Mouse (Mus musculus): ENCODE measurements around the gene Olfr645. TPM values are rescaled to one million over a fixed set of nuclear protein-coding genes. Genes with fewer than 3 reads are reported as not detected.

The Olfr645 gene
- not detected in 2 replicates for polyA plus RNA-seq (2015; fragmentation: Nextera tagmentation; extraction: Ambion mirVana)

DNA sequence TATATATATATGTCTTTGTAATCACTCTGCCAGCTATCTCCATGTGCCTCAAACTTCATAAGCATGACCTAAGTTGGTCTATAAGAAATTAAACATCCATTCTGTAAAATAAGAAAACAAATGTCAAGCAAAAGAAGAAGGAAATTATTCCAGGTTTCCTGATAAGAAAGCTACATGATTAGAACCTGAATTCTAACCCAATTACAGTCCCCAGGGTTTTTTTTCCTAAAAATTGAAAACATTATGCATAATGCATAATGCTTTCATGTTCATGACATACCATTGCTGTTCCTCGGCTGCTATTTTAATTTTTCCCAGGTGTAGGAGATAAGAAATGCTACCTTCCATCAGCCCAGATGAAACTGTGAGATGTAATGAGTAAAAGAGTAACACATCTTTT lies at the start of gene Olfr645:
Gene Olfr645, minus strand, starts transcription at position 101 of the 400 bp plus-strand sequence.
- Histone ChIP-seq H3K4me3 (no peak within 1 kb of the TSS), H3K27me3 (no peaks in the 10 kb centered on the region), H3K4me2 (no peak within 1 kb of the TSS), H3K4me1 (replicated peaks) (no peaks in the 10 kb centered on the region), H3K9ac (no peak within 1 kb of the TSS), H3K27ac (replicated peaks) (no peak within 1 kb of the TSS), H3K9me3 (no peaks in the 10 kb centered on the region), H3K36me3 (no peaks in the 10 kb centered on the region)
- ATAC-seq (ENCODE audit: low FRiP score, low read depth): no peak
- WGBS: 70% methylated on average over 1 of the region's 1 CpGs

DNA sequence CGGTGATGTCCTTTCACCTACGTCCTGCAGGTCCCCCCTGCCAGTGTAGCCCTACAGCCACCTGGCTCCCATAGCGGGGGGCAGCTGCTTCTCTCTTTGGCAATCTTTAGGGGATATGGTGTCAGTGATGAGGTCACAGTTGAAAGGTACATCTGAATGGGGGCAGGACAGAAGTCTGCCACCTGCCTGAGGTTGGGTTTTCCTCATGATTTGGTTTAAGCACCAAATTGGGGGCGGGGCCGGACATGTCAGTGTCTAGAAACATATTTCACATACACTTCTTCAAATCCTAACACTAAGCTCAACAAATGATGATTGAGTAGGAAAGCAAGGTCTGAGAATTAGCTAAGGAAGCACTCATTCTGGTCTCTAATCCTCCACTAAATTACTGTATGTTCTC lies 44.5 kb upstream of the Olfr645 start, which contains the start of gene Ubqln5:
Gene Ubqln5, minus strand, starts transcription at position 101 of the 400 bp plus-strand sequence.
- Histone ChIP-seq H3K27ac (replicated peaks) (no peak within 1 kb of the TSS), H3K9ac (no peak within 1 kb of the TSS), H3K4me1 (replicated peaks) (no peaks in the 10 kb centered on the region), H3K27me3 (no peaks in the 10 kb centered on the region), H3K4me3 (no peak within 1 kb of the TSS), H3K4me2 (no peak within 1 kb of the TSS), H3K36me3 (no peaks in the 10 kb centered on the region), H3K9me3 (no peaks in the 10 kb centered on the region)
- no peak for ATAC-seq (ENCODE audit: low FRiP score, low read depth)
- 93% methylated on average over 5 of the region's 5 CpGs for WGBS

DNA sequence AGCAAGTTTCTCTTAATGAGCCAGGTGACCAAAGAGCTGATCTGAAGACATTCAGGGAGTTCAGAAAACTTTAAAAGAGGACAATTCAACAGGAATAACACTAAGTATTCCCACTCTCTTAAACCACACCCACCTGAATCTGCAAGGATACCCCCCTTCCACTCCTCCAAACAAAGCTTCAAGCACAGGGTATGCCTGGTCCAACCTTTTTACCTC lies 19.4 kb upstream of the Olfr645 start, which contains the start of gene Olfr646:
Gene Olfr646, plus strand, starts transcription at position 117 of the 216 bp plus-strand sequence.
- Histone ChIP-seq H3K4me1 (replicated peaks) (no peaks in the 10 kb centered on the region), H3K27ac (replicated peaks) (no peak within 1 kb of the TSS), H3K9ac (no peak within 1 kb of the TSS), H3K27me3 (no peaks in the 10 kb centered on the region), H3K4me2 (no peak within 1 kb of the TSS), H3K4me3 (no peak within 1 kb of the TSS), H3K36me3 (no peaks in the 10 kb centered on the region), H3K9me3 (no peaks in the 10 kb centered on the region)
- ATAC-seq (ENCODE audit: low FRiP score, low read depth): no peak

DNA sequence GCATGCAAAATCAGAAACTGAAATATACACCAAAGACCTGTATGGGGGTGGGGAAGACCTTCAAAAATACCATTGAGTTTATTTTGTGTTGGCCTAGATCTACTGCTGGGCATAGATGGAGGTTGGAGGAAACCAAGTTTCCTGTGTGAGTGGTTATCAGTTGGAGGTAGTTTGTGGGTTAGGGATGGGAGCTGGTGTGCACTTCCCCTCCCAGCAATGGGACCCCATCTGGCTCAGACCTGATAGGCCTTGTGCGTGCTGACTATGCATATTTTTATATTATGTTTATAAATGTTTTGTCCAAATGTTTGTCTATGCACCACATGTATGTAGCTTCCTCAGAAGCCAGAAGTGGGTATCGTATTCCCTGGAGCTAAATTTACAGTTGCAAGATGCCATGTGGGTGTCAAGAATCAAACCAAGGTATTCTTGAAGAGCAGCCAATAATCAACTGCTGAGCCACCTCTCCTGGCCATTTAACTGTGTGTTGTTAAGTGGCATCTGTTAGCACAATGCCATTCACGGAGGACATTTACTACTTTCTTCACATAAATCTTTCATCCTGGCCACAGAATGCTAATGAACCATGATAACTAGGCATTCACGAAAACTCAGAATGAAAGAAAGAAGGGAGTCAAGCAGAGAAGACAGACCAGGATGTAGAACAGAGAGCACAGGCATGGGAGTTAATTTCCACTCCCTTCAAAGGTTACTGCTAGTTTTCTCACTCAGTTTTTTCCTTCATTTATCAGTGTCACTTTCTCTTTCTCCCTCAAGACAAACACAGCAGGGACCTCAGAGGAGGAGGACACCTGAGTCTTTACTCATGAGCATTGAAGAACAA lies 18.9 kb upstream of the Olfr645 start:
- Histone ChIP-seq H3K27ac (replicated peaks) (no peak overlapping the region), H3K4me1 (replicated peaks) (no peaks in the 10 kb centered on the region), H3K4me3 (no peak overlapping the region), H3K4me2 (no peak overlapping the region), H3K9me3 (no peaks in the 10 kb centered on the region), H3K36me3 (no peaks in the 10 kb centered on the region), H3K27me3 (no peaks in the 10 kb centered on the region), H3K9ac (no peak overlapping the region)
- WGBS: 43% methylated on average over 4 of the region's 4 CpGs
- no peak for ATAC-seq (ENCODE audit: low FRiP score, low read depth)

DNA sequence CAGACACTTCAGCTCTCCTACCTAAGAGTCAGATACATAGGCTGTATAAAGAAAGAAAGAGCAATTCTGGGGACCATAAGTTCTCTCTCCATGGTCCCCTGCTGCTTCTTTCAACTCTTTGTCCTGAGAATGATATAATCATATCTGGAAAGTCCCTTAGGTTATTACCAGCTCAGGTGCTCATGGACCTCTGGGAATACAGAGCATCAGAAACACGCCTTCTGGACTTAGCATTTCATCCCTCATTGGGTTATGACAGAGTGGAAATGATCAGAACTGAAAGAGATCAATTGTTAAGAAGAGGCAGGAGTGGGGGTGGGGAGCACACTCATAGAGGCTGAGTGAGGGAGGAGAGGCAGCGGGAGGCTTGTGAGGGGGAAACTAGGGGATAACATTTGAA lies 13.5 kb downstream of the Olfr645 start, which contains the start of gene Olfr644:
Gene Olfr644, minus strand, starts transcription at position 101 of the 400 bp plus-strand sequence.
- Histone ChIP-seq H3K9ac (no peak within 1 kb of the TSS), H3K4me2 (no peak within 1 kb of the TSS), H3K36me3 (no peaks in the 10 kb centered on the region), H3K27me3 (no peaks in the 10 kb centered on the region), H3K4me1 (replicated peaks) (no peaks in the 10 kb centered on the region), H3K27ac (replicated peaks) (no peak within 1 kb of the TSS), H3K4me3 (no peak within 1 kb of the TSS), H3K9me3 (0 out of 2 replicates have a peak, but pooled peaks cover 4% of the 10 kb centered on the region)
- WGBS: 74% methylated on average over 2 of the region's 2 CpGs
- ATAC-seq (ENCODE audit: low FRiP score, low read depth): no peak

DNA sequence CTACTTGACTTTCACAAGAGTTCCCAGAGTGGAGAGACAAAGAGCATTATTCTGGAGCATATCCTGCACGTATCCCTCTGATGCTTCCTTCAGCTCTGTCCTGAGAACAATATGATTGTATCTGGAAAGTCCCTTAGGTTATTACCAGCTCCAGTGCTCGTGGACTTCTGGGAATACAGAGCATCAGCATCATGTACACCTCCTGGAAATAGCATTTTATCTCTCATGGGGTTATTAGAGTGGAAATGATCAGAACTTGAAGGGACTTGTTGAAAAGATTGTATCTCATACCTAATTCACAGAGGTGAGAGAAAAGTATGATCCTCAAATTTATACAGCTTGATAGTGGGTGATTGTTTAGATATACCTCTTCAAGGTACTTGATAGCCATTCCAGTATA lies 23.9 kb downstream of the Olfr645 start, which contains the start of gene 4930516K23Rik:
Gene 4930516K23Rik, minus strand, starts transcription at position 101 of the 400 bp plus-strand sequence.
- Histone ChIP-seq H3K27ac (replicated peaks) (no peak within 1 kb of the TSS), H3K9ac (no peak within 1 kb of the TSS), H3K9me3 (no peaks in the 10 kb centered on the region), H3K36me3 (no peaks in the 10 kb centered on the region), H3K4me1 (replicated peaks) (no peaks in the 10 kb centered on the region), H3K4me3 (no peak within 1 kb of the TSS), H3K4me2 (no peak within 1 kb of the TSS), H3K27me3 (no peaks in the 10 kb centered on the region)
- 51% methylated on average over 2 of the region's 2 CpGs for WGBS
- ATAC-seq (ENCODE audit: low FRiP score, low read depth): no peak

DNA sequence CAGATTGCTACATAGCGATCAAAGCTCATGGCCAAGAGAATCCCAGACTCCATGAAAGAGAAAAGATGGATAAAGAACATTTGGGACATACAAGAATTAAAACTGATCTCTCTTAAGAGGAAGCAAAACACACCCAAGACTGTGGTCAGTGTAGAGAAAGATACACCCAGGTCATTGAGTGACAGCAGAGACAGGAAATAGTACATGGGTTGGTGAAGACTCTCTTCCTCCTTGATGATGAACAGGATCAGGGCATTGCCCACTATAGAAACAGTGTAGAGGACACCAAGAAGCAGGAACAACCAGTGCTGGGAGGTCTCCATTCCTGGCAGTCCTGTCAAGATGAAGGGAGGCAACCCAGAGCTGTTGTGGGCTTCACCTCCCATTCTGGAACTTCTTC lies 26.1 kb downstream of the Olfr645 start:
- ATAC-seq (ENCODE audit: low FRiP score, low read depth): no peak
- H3K27me3 ChIP-seq: no peaks in the 10 kb centered on the region
- no peak overlapping the region for H3K27ac ChIP-seq (replicated peaks)
- no peak overlapping the region for H3K9ac ChIP-seq
- H3K4me1 ChIP-seq (replicated peaks): no peaks in the 10 kb centered on the region
- H3K4me3 ChIP-seq: no peak overlapping the region
- no peak overlapping the region for H3K4me2 ChIP-seq
- no peaks in the 10 kb centered on the region for H3K9me3 ChIP-seq
- 95% methylated on average over 1 of the region's 1 CpGs for WGBS
- H3K36me3 ChIP-seq: no peaks in the 10 kb centered on the region

DNA sequence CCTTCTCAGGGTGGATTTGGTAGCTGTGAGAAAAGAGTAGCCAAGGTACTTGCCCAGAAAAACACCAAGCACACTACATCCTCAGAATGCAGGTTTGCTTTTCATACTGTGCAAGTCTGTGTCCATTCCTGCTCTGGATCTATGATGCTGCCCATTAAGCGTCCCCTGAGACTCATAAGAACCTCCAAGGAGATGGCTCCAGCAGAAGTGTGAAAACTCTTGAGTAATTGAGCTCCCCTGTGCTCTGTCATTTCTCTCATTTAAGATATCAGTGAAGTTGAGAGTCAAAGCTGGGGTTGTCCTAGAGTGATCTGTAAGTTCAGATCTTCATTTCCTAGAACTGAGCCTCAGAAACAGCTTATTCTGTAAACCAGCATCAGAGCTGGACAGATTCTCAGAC lies 32.7 kb downstream of the Olfr645 start, which contains the start of gene Olfr642:
Gene Olfr642, minus strand, starts transcription at position 101 of the 400 bp plus-strand sequence.
- H3K4me3 ChIP-seq: no peak within 1 kb of the TSS
- H3K27ac ChIP-seq (replicated peaks): no peak within 1 kb of the TSS
- WGBS: 86% methylated on average over 1 of the region's 1 CpGs
- no peaks in the 10 kb centered on the region for H3K4me1 ChIP-seq (replicated peaks)
- H3K4me2 ChIP-seq: no peak within 1 kb of the TSS
- H3K9ac ChIP-seq: no peak within 1 kb of the TSS
- H3K27me3 ChIP-seq: no peaks in the 10 kb centered on the region
- H3K9me3 ChIP-seq: no peaks in the 10 kb centered on the region
- no peaks in the 10 kb centered on the region for H3K36me3 ChIP-seq
- no peak for ATAC-seq (ENCODE audit: low FRiP score, low read depth)

DNA sequence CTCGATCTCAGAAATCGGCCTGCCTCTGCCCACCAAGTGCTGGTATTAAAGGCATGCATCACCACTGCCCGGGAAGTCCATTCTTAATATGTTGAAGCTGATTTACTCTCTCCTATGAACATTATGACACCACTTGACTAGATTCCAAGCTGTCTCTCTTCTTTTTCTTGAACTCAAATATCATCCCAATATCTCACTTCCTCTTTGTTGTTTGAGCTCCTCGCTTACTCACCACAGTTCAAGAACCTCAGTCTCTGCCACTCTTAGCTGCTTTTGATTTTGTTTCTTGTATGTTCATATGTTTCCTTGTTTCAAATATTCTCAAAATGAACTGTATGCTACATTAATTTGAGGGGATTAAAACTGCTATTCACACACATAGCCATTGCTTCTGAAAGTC lies 34.5 kb downstream of the Olfr645 start:
- whole genome bisulfite sequencing: 90% methylated on average over 4 of the region's 4 CpGs
- Histone ChIP-seq H3K36me3 (no peaks in the 10 kb centered on the region), H3K4me2 (no peak overlapping the region), H3K9me3 (no peaks in the 10 kb centered on the region), H3K9ac (no peak overlapping the region), H3K27me3 (no peaks in the 10 kb centered on the region), H3K4me1 (replicated peaks) (no peaks in the 10 kb centered on the region), H3K4me3 (no peak overlapping the region), H3K27ac (replicated peaks) (no peak overlapping the region)
- no peak for ATAC-seq (ENCODE audit: low FRiP score, low read depth)

DNA sequence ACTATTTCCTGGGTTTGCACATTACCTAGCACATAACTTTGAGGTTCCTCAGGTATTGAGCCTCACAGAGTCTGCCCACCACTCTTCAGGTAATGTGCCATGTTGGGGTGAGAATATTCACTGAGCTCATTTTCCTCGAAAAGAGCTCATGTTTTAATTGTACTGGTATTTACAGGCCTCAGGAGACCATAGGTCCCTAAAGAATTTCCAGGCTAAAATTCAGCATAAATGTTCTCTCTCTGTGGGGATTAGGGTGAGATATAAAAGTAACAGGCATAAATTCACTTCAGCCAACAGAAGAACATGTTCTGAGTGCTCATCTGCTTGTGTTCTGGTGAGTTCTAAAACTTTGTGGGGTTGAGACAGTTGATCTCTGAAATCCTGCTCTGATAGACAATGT lies 50.1 kb downstream of the Olfr645 start, which contains the start of gene Olfr641:
Gene Olfr641, plus strand, starts transcription at position 301 of the 400 bp plus-strand sequence.
- H3K4me3 ChIP-seq: no peak within 1 kb of the TSS
- 80% methylated on average over 1 of the region's 1 CpGs for WGBS
- H3K27ac ChIP-seq (replicated peaks): no peak within 1 kb of the TSS
- H3K4me1 ChIP-seq (replicated peaks): no peaks in the 10 kb centered on the region
- H3K36me3 ChIP-seq: no peaks in the 10 kb centered on the region
- no peak within 1 kb of the TSS for H3K9ac ChIP-seq
- no peaks in the 10 kb centered on the region for H3K9me3 ChIP-seq
- H3K27me3 ChIP-seq: no peaks in the 10 kb centered on the region
- H3K4me2 ChIP-seq: no peak within 1 kb of the TSS
- no peak for ATAC-seq (ENCODE audit: low FRiP score, low read depth)

Data from hindbrain, embryonic 15.5 days (tissue).